Mouse (Mus musculus) large intestine, adult 2 months (tissue): ENCODE results near the gene Pdzd9. TPM values are rescaled to one million over a fixed set of nuclear protein-coding genes. Genes with fewer than 3 reads are reported as not detected.
A peak's percentile ranks its signal among the peaks of the same experiment; 100 is the strongest.
"Not testable (repeated sequence)": the region's sequence is repeated elsewhere in the genome, so short reads cannot be mapped to it uniquely, and the experiment has no call there.

ENCODE experiments used
- DNase-seq: peaks from one replicate; pipeline ENCODE4 v3.0.0-alpha.2; 2012; ENCODE audit warnings: low read depth, low spot score
- WGBS: fragments of 180-500 bp; shearing (Covaris S2); methylation state at CpG from one replicate; pipeline ENCODE4 v1.1.7; 2018; 5-methylcytosine and 5-hydroxymethylcytosine counted together
- polyA plus RNA-seq: library from polyadenylated mRNA; depleted of rRNA; stranded (reverse); fragments of >200 nt; gene quantifications from 2 replicates; pipeline ENCODE4 v1.2.3, GENCODE M21; 2012; rRNA removed

The Pdzd9 gene
- polyA plus RNA-seq: 0.08 and 0.09 TPM in 2 replicates

GRCm38 (mm10) chr7:120670153-120670875, at the start of gene Pdzd9:
Gene Pdzd9, minus strand, starts transcription at chr7:120670343.
- peak; percentile 24 for DNase-seq
- 19% methylated on average over 14 of the region's 14 CpGs for WGBS

GRCm38 (mm10) chr7:120717261-120717660, 47.1 kb upstream of the Pdzd9 start:
- WGBS: 58% methylated on average over 2 of the region's 2 CpGs

GRCm38 (mm10) chr7:120713951-120714350, 43.8 kb upstream of the Pdzd9 start:
- WGBS: 66% methylated on average over 11 of the region's 11 CpGs
- DNase-seq: not testable (repeated sequence)

More at GRCm38 (mm10) chr7:120717261-120717660, 47.1 kb upstream of the Pdzd9 start:
- no peak for DNase-seq

GRCm38 (mm10) chr7:120713225-120713624, 43.1 kb upstream of the Pdzd9 start:
- 84% methylated on average over 2 of the region's 2 CpGs for WGBS
- DNase-seq: no peak

- DNase-seq: no peak
- WGBS: 81% methylated on average over 2 of the region's 2 CpGs
These were observed 41.9 kb upstream of the Pdzd9 start for GRCm38 (mm10) chr7:120712071-120712470.

- no peak for DNase-seq
- WGBS: 74% methylated on average over 3 of the region's 3 CpGs
These were observed 33.7 kb upstream of the Pdzd9 start for GRCm38 (mm10) chr7:120703888-120704287.

- DNase-seq: no peak
- WGBS: 88% methylated on average over 6 of the region's 6 CpGs
These were observed 29.4 kb upstream of the Pdzd9 start for GRCm38 (mm10) chr7:120699586-120699985.

GRCm38 (mm10) chr7:120696331-120696730, 26.2 kb upstream of the Pdzd9 start:
- WGBS: 94% methylated on average over 2 of the region's 2 CpGs
- no peak for DNase-seq

- no peak for DNase-seq
- 100% methylated on average over 1 of the region's 1 CpGs for WGBS
These were observed 25.5 kb upstream of the Pdzd9 start for GRCm38 (mm10) chr7:120695641-120696040.

GRCm38 (mm10) chr7:120695196-120695595, 25.1 kb upstream of the Pdzd9 start:
- 74% methylated on average over 6 of the region's 6 CpGs for WGBS

GRCm38 (mm10) chr7:120693831-120694375, 23.8 kb upstream of the Pdzd9 start:
- 92% methylated on average over 5 of the region's 5 CpGs for WGBS
- no peak for DNase-seq

More at GRCm38 (mm10) chr7:120695196-120695595, 25.1 kb upstream of the Pdzd9 start:
- DNase-seq: no peak

- no peak for DNase-seq
These were observed 20.5 kb upstream of the Pdzd9 start for GRCm38 (mm10) chr7:120690634-120691033.

GRCm38 (mm10) chr7:120685227-120685626, 15.1 kb upstream of the Pdzd9 start:
- DNase-seq: no peak
- 66% methylated on average over 6 of the region's 6 CpGs for WGBS

More at GRCm38 (mm10) chr7:120690634-120691033, 20.5 kb upstream of the Pdzd9 start:
- WGBS: 80% methylated on average over 4 of the region's 4 CpGs

GRCm38 (mm10) chr7:120684731-120685161, 14.6 kb upstream of the Pdzd9 start:
- DNase-seq: no peak
- 40% methylated on average over 2 of the region's 2 CpGs for WGBS

GRCm38 (mm10) chr7:120682002-120682401, 11.9 kb upstream of the Pdzd9 start:
- 51% methylated on average over 4 of the region's 4 CpGs for WGBS
- DNase-seq: no peak

GRCm38 (mm10) chr7:120679023-120679422, 8.9 kb upstream of the Pdzd9 start:
- WGBS: 37% methylated on average over 8 of the region's 8 CpGs
- DNase-seq: no peak

GRCm38 (mm10) chr7:120677764-120678531, 7.8 kb upstream of the Pdzd9 start:
- DNase-seq: no peak

GRCm38 (mm10) chr7:120677001-120677643, 7.0 kb upstream of the Pdzd9 start, which contains the start of gene Mosmo:
Gene Mosmo, plus strand, starts transcription at chr7:120677618.
- WGBS: 1% methylated on average over 38 of the region's 44 CpGs
- DNase-seq: peak; percentile 14

More at GRCm38 (mm10) chr7:120677764-120678531, 7.8 kb upstream of the Pdzd9 start:
- 2% methylated on average over 42 of the region's 42 CpGs for WGBS

GRCm38 (mm10) chr7:120671271-120671670, 1.1 kb upstream of the Pdzd9 start:
- no peak for DNase-seq
- WGBS: 41% methylated on average over 2 of the region's 2 CpGs

GRCm38 (mm10) chr7:120662079-120662478, 8.1 kb downstream of the Pdzd9 start:
- no peak for DNase-seq
- WGBS: 85% methylated on average over 4 of the region's 4 CpGs
